Mouse (Mus musculus): Measurements from ENCODE around the gene Lrrc42. TPM values are rescaled to one million over a fixed set of nuclear protein-coding genes. Genes with fewer than 3 reads are reported as not detected.

The Lrrc42 gene
- total RNA-seq, 4 experiments from 2014 or later, result 7.1 to 11.4 (median 8.4) TPM

- DNase-seq (ENCODE audit: low spot score in 2 of 2), result no peak
Observed at GRCm38 (mm10) chr4:107198072-107198471, 55.3 kb downstream of the Lrrc42 start.

DNA sequence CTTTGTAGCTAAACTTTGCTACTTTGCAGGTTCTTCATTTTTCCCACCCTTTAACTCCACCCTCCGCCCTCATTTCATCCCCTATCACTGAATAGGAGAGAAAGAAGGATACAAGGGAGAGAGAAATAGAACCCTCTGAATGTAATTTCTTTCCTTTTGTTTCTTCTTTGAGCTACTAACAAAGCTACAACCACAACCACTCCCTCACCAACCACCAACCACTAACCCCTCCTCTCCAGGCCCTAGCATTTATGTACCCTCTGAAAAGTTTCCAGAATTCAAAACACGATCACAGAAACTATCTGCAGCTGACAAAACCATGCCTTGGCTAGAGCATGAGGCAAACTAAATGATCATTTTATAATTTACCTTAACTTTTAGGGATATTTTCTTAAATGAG, 56.9 kb downstream of the Lrrc42 start:
- no peak for DNase-seq (ENCODE audit: low spot score in 2 of 2)

DNA sequence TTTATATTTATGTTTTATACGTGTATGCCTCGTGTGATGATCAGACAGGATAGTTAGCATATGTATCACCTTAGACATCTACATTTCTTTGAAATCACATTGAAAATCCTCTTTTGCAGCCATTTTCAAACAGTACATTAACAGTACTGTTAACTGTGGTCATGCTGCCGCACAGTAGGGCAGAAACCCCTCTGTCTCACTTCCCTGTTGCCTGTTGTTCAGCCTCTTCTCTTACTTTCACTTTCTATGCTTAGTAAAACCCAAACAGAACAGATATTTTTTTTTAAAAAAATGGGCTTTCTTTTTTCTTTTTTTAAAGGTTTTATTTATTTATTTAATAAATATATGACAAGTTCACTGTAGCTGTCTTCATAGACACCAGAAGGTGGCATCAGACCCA, 59.5 kb downstream of the Lrrc42 start:
- DNase-seq (ENCODE audit: low spot score in 2 of 2), result no peak

- DNase-seq (ENCODE audit: low spot score in 2 of 2), result no peak
Observed at GRCm38 (mm10) chr4:107185703-107186102, 67.6 kb downstream of the Lrrc42 start.

Other genes starting within 250 kb of the Lrrc42 start
- gene Mrpl37, start 186.7 kb downstream of the Lrrc42 start, total RNA-seq (2022), result 10 to 100 TPM; 77.8 to 92.6 (median 86.3) TPM
- gene Cyb5rl, start 186.5 kb downstream of the Lrrc42 start, total RNA-seq (2022), result 10 to 100 TPM; 15.6 to 27.1 (median 16.7) TPM
- not detected for gene Cdcp2, start 156.6 kb downstream of the Lrrc42 start, total RNA-seq (2022)
- 10 to 100 TPM; 79.9 to 91.5 (median 85.1) TPM for gene Tmem59, start 75.1 kb downstream of the Lrrc42 start, total RNA-seq (2022)
- 10 to 100 TPM; 11.0 to 14.8 (median 11.9) TPM for gene Tceanc2, start 74.4 kb downstream of the Lrrc42 start, total RNA-seq (2022)
- gene Ldlrad1, start 44.4 kb downstream of the Lrrc42 start, total RNA-seq (2022), result not detected
- 1 to 10 TPM; 6.2 to 9.1 (median 7.1) TPM for gene Hspb11, start 61 bp upstream of the Lrrc42 start, total RNA-seq (2022)
- gene Dio1, start 53.6 kb upstream of the Lrrc42 start, total RNA-seq (2022), result under 1 TPM in 1 of 4 experiments, not detected in 3; 0.16 TPM
- gene Yipf1, start 60.8 kb upstream of the Lrrc42 start, total RNA-seq (2022), result 1 to 10 TPM; 7.4 to 9.7 (median 8.9) TPM
- 1 to 10 TPM; 5.8 to 9.5 (median 6.5) TPM for gene Ndc1, start 114.3 kb upstream of the Lrrc42 start, total RNA-seq (2022)
- under 1 TPM in 3 of 4 experiments, not detected in 1; 0.12 to 0.58 (median 0.31) TPM for gene Glis1, start 181.1 kb upstream of the Lrrc42 start, total RNA-seq (2022)

Data from gastrocnemius, adult 8-10 months (tissue).